Comparison of ENCODE assay signal across 24 mouse cellular contexts in the genomic region with DNA sequence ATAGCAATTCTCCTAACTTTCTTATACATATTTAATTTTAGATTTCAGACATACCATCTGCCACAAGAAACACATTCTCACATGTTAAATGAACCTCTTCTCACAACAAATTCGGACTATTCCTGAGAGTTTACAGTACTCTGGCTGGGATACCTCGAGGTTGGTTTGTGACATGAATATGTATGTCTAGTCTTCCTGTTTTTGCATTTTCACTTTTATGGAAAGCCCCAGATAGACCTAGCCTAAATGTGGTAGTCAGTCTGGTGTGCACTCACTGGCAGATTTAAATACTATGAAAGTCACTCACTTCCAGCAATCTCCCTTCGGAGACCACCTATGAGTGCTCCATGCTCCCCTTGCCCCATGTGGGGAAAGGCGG. TPM values are rescaled to one million over a fixed set of nuclear protein-coding genes. Genes with fewer than 3 reads are reported as not detected.
DNase-seq lines count a peak whose midpoint lies in the region; ATAC-seq and TF ChIP-seq lines count a peak whose summit lies in the region.
"Had no signal": no experiment of that assay in that cellular context is flagged by ENCODE, and none has a peak within 500 bp of the region (broad histone marks: within the 10 kb centered on the region; RNA-seq: fewer than 3 reads in every experiment).

No protein-coding gene starts in this region.

- H3K27me3 ChIP-seq in forebrain, postnatal 0 days (ENCODE audit: insufficient read depth, low read length), result no peaks in the 10 kb centered on the region
- peaks cover 2% of the 10 kb centered on the region; the same call in 1 of the 2 replicates for H3K27me3 ChIP-seq in forebrain, embryonic 11.5 days (ENCODE audit: control insufficient read depth, insufficient read depth, low read length)
- H3K27me3 ChIP-seq in midbrain, embryonic 11.5 days (ENCODE audit: control insufficient read depth, insufficient read depth, low read length), result no peaks in the 10 kb centered on the region
- no peaks in the 10 kb centered on the region for H3K27me3 ChIP-seq in midbrain, embryonic 15.5 days (replicated peaks)
- no peaks in the 10 kb centered on the region for H3K27me3 ChIP-seq in kidney, embryonic 15.5 days
- H3K27me3 ChIP-seq: embryonic facial prominence, embryonic 12.5 days; heart, embryonic 12.5 days had no signal

- H3K9me3 ChIP-seq in forebrain, postnatal 0 days (ENCODE audit: low read length), result no peaks in the 10 kb centered on the region
- no peaks in the 10 kb centered on the region for H3K9me3 ChIP-seq in forebrain, embryonic 11.5 days (ENCODE audit: control insufficient read depth, low read length)
- no peaks in the 10 kb centered on the region for H3K9me3 ChIP-seq in midbrain, embryonic 11.5 days (ENCODE audit: control insufficient read depth, low read length)
- no peaks in the 10 kb centered on the region for H3K9me3 ChIP-seq in midbrain, embryonic 15.5 days
- H3K9me3 ChIP-seq in kidney, embryonic 15.5 days (replicated peaks), result no peaks in the 10 kb centered on the region
- H3K9me3 ChIP-seq: embryonic facial prominence, embryonic 12.5 days; forebrain, embryonic 13.5 days; heart, embryonic 12.5 days had no signal

- ATAC-seq in forebrain, postnatal 0 days, result peak; percentile 27
- ATAC-seq in forebrain, embryonic 11.5 days (replicated peaks; ENCODE audit: low FRiP score), result no peak; the same call in 1 of the 2 replicates
- ATAC-seq in midbrain, embryonic 11.5 days (ENCODE audit: low FRiP score), result 0 out of 2 replicates have a peak, but pooled peaks have one; percentile 9
- no peak for ATAC-seq in midbrain, embryonic 15.5 days (replicated peaks)
- ATAC-seq in kidney, embryonic 15.5 days (replicated peaks; ENCODE audit: low FRiP score), result no peak
- ATAC-seq: hindbrain, embryonic 16.5 days had no signal

- H3K27ac ChIP-seq in forebrain, postnatal 0 days (ENCODE audit: low read depth, low read length), result no peak overlapping the region
- no peak overlapping the region for H3K27ac ChIP-seq in forebrain, embryonic 11.5 days (ENCODE audit: low read depth, low read length)
- no peak overlapping the region for H3K27ac ChIP-seq in midbrain, embryonic 11.5 days (ENCODE audit: low read depth, low read length)
- H3K27ac ChIP-seq in midbrain, embryonic 15.5 days, result no peak overlapping the region
- H3K27ac ChIP-seq in cortical plate, adult 2 months (ENCODE audit: insufficient read depth, low read length), result peak overlapping the region; percentile 6; the same call in 1 of the 2 replicates
- H3K27ac ChIP-seq in kidney, embryonic 15.5 days, result no peak overlapping the region
- H3K27ac ChIP-seq: forebrain, embryonic 13.5 days had no signal

- no peak overlapping the region for H3K4me3 ChIP-seq in forebrain, postnatal 0 days (ENCODE audit: low read depth, low read length)
- no peak overlapping the region for H3K4me3 ChIP-seq in forebrain, embryonic 11.5 days (ENCODE audit: low read depth, low read length)
- H3K4me3 ChIP-seq in midbrain, embryonic 11.5 days (ENCODE audit: low read depth, low read length), result no peak overlapping the region
- no peak overlapping the region for H3K4me3 ChIP-seq in midbrain, embryonic 15.5 days
- H3K4me3 ChIP-seq in cortical plate, adult 2 months (ENCODE audit: insufficient read depth, low read length), result no peak overlapping the region
- H3K4me3 ChIP-seq in kidney, embryonic 15.5 days (replicated peaks), result no peak overlapping the region
- H3K4me3 ChIP-seq: embryonic facial prominence, embryonic 12.5 days; forebrain, embryonic 13.5 days; heart, embryonic 12.5 days had no signal

- H3K9ac ChIP-seq in forebrain, postnatal 0 days, result no peak overlapping the region
- H3K9ac ChIP-seq in forebrain, embryonic 11.5 days (ENCODE audit: low read length), result no peak overlapping the region
- H3K9ac ChIP-seq in midbrain, embryonic 11.5 days (ENCODE audit: low read length), result no peak overlapping the region
- H3K9ac ChIP-seq in midbrain, embryonic 15.5 days, result no peak overlapping the region
- H3K9ac ChIP-seq in kidney, embryonic 15.5 days, result no peak overlapping the region
- H3K9ac ChIP-seq: embryonic facial prominence, embryonic 12.5 days; forebrain, embryonic 13.5 days; heart, embryonic 12.5 days had no signal

- WGBS in forebrain, postnatal 0 days, result 43% methylated on average over 4 of the region's 4 CpGs
- 74% methylated on average over 4 of the region's 4 CpGs for WGBS in forebrain, embryonic 11.5 days
- 79% methylated on average over 4 of the region's 4 CpGs for WGBS in midbrain, embryonic 11.5 days
- WGBS in midbrain, embryonic 15.5 days, result 68% methylated on average over 4 of the region's 4 CpGs
- 82% methylated on average over 4 of the region's 4 CpGs for WGBS in kidney, embryonic 15.5 days

- no peak for DNase-seq in forebrain, postnatal 0 days
- DNase-seq in forebrain, embryonic 11.5 days (ENCODE audit: low spot score), result no peak
- no peak for DNase-seq in midbrain, embryonic 11.5 days (ENCODE audit: low spot score, missing footprints)
- DNase-seq in heart, adult 18-20 months, result no peak
- DNase-seq: adrenal gland, adult 2 months; adrenal gland, postnatal 25 days; cerebellum, adult 2 months; cerebellum, postnatal 10 days; gastrocnemius, postnatal 14 days had no signal

- TF ChIP-seq CTCF in forebrain, postnatal 0 days (IDR thresholded peaks at IDR 0.05; ENCODE audit: low read depth), result no peak
- TF ChIP-seq CTCF in cortical plate, adult 2 months (IDR thresholded peaks at IDR 0.05; ENCODE audit: extremely low read depth, insufficient read depth, low read length), result no peak

- H3K4me2 ChIP-seq in forebrain, postnatal 0 days (ENCODE audit: low read depth), result no peak overlapping the region
- no peak overlapping the region for H3K4me2 ChIP-seq in forebrain, embryonic 11.5 days (ENCODE audit: low read depth, low read length, severe bottlenecking)
- H3K4me2 ChIP-seq in midbrain, embryonic 11.5 days, result no peak overlapping the region
- no peak overlapping the region for H3K4me2 ChIP-seq in midbrain, embryonic 15.5 days
- no peak overlapping the region for H3K4me2 ChIP-seq in kidney, embryonic 15.5 days
- H3K4me2 ChIP-seq: embryonic facial prominence, embryonic 12.5 days; forebrain, embryonic 13.5 days; heart, embryonic 12.5 days had no signal

- TF ChIP-seq POLR2A in cortical plate, adult 2 months (IDR thresholded peaks at IDR 0.05; ENCODE audit: extremely low read depth, insufficient read depth, low read length), result no peak

- H3K4me1 ChIP-seq in forebrain, postnatal 0 days (ENCODE audit: insufficient read depth), result peaks cover 5% of the 10 kb centered on the region; the same call in 1 of the 2 replicates
- no peaks in the 10 kb centered on the region; the same call in 1 of the 2 replicates for H3K4me1 ChIP-seq in forebrain, embryonic 11.5 days (replicated peaks; ENCODE audit: control insufficient read depth, insufficient read depth, low read length)
- H3K4me1 ChIP-seq in midbrain, embryonic 11.5 days (ENCODE audit: control insufficient read depth, insufficient read depth, low read length), result no peaks in the 10 kb centered on the region
- H3K4me1 ChIP-seq in midbrain, embryonic 15.5 days, result peaks cover 5% of the 10 kb centered on the region
- peaks cover 2% of the 10 kb centered on the region; the same call in 1 of the 2 replicates for H3K4me1 ChIP-seq in cortical plate, adult 2 months (ENCODE audit: control insufficient read depth, insufficient read depth, low read length)
- H3K4me1 ChIP-seq in kidney, embryonic 15.5 days, result peaks cover 9% of the 10 kb centered on the region; the same call in 1 of the 2 replicates
- H3K4me1 ChIP-seq: embryonic facial prominence, embryonic 12.5 days had no signal

- no peaks in the 10 kb centered on the region for H3K36me3 ChIP-seq in forebrain, postnatal 0 days (ENCODE audit: insufficient read depth)
- H3K36me3 ChIP-seq in forebrain, embryonic 11.5 days (ENCODE audit: control insufficient read depth, insufficient read depth, low read length), result no peaks in the 10 kb centered on the region
- no peaks in the 10 kb centered on the region for H3K36me3 ChIP-seq in midbrain, embryonic 11.5 days (ENCODE audit: control insufficient read depth, insufficient read depth, low read length)
- H3K36me3 ChIP-seq in midbrain, embryonic 15.5 days (replicated peaks), result no peaks in the 10 kb centered on the region
- H3K36me3 ChIP-seq in kidney, embryonic 15.5 days, result peaks cover 8% of the 10 kb centered on the region; the same call in 1 of the 2 replicates

RNA-seq across cellular contexts. Expression of a gene that starts 37.1 kb away (rescaled TPM):
- total RNA-seq in forebrain, postnatal 0 days (2014; rRNA removed), result 0.48 and 0.62 TPM in 2 replicates
- polyA plus RNA-seq in forebrain, postnatal 0 days (2015; fragmentation: Nextera tagmentation; extraction: Ambion mirVana), result 1.4 and 1.8 TPM in 2 replicates
- polyA plus RNA-seq in forebrain, embryonic 11.5 days (2014; fragmentation: Nextera tagmentation; extraction: Ambion mirVana), result 3.4 and 4.2 TPM in 2 replicates
- 34.1 and 34.8 TPM in 2 replicates for polyA plus RNA-seq in midbrain, embryonic 11.5 days (2014; fragmentation: Nextera tagmentation; extraction: Ambion mirVana)
- 99.1 and 116 TPM in 2 replicates for polyA plus RNA-seq in midbrain, embryonic 15.5 days (2015; fragmentation: Nextera tagmentation; extraction: Ambion mirVana)
- polyA plus RNA-seq in cortical plate, adult 2 months (2012; rRNA removed), result 0.06 and 0.21 TPM in 2 replicates
- 98.5 and 108 TPM in 2 replicates for polyA plus RNA-seq in kidney, embryonic 15.5 days (2015; fragmentation: Nextera tagmentation; extraction: Ambion mirVana)
- 1 to 10 TPM in 1 of 2 experiments, under 1 TPM in 1; 0.62 to 1.0 TPM for total RNA-seq in heart, adult 18-20 months (2021)
- polyA plus RNA-seq: frontal cortex, adult 2 months had no signal

RNA-seq across cellular contexts. Expression of a gene that starts 37.6 kb away (rescaled TPM):
- total RNA-seq in forebrain, postnatal 0 days (2014; rRNA removed), result not detected in 2 replicates
- not detected in 2 replicates for polyA plus RNA-seq in forebrain, postnatal 0 days (2015; fragmentation: Nextera tagmentation; extraction: Ambion mirVana)
- not detected in 2 replicates for polyA plus RNA-seq in forebrain, embryonic 11.5 days (2014; fragmentation: Nextera tagmentation; extraction: Ambion mirVana)
- 1.4 and 1.6 TPM in 2 replicates for polyA plus RNA-seq in midbrain, embryonic 11.5 days (2014; fragmentation: Nextera tagmentation; extraction: Ambion mirVana)
- polyA plus RNA-seq in midbrain, embryonic 15.5 days (2015; fragmentation: Nextera tagmentation; extraction: Ambion mirVana), result 4.0 and 4.8 TPM in 2 replicates
- not detected in 2 replicates for polyA plus RNA-seq in cortical plate, adult 2 months (2012; rRNA removed)
- 4.9 and 6.2 TPM in 2 replicates for polyA plus RNA-seq in kidney, embryonic 15.5 days (2015; fragmentation: Nextera tagmentation; extraction: Ambion mirVana)
- total RNA-seq in heart, adult 18-20 months (2021), result not detected
- total RNA-seq: adrenal gland, adult 2 months; adrenal gland, postnatal 25 days; ES-E14; gastrocnemius, adult 18-20 months; gastrocnemius, postnatal 14 days; heart, adult 8-10 months; heart, postnatal 25 days had no signal
- polyA plus RNA-seq: adrenal gland, adult 2 months; C2C12; cerebellum, adult 2 months; forebrain, embryonic 13.5 days; frontal cortex, adult 2 months; heart, embryonic 12.5 days; heart, embryonic 16.5 days had no signal

RNA-seq across cellular contexts. Expression of a gene that starts 45.8 kb away (rescaled TPM):
- not detected in 2 replicates for total RNA-seq in forebrain, postnatal 0 days (2014; rRNA removed)
- not detected in 2 replicates for polyA plus RNA-seq in forebrain, postnatal 0 days (2015; fragmentation: Nextera tagmentation; extraction: Ambion mirVana)
- not detected in 2 replicates for polyA plus RNA-seq in forebrain, embryonic 11.5 days (2014; fragmentation: Nextera tagmentation; extraction: Ambion mirVana)
- 0.20 and 1.2 TPM in 2 replicates for polyA plus RNA-seq in midbrain, embryonic 11.5 days (2014; fragmentation: Nextera tagmentation; extraction: Ambion mirVana)
- 1.3 and 2.2 TPM in 2 replicates for polyA plus RNA-seq in midbrain, embryonic 15.5 days (2015; fragmentation: Nextera tagmentation; extraction: Ambion mirVana)
- polyA plus RNA-seq in cortical plate, adult 2 months (2012; rRNA removed), result not detected in 2 replicates
- 2.8 and 3.0 TPM in 2 replicates for polyA plus RNA-seq in kidney, embryonic 15.5 days (2015; fragmentation: Nextera tagmentation; extraction: Ambion mirVana)
- not detected for total RNA-seq in heart, adult 18-20 months (2021)
- total RNA-seq: gastrocnemius, adult 18-20 months; gastrocnemius, postnatal 14 days; heart, adult 8-10 months; heart, postnatal 25 days had no signal
- polyA plus RNA-seq: C2C12; cerebellum, adult 2 months; forebrain, embryonic 13.5 days; frontal cortex, adult 2 months; heart, embryonic 16.5 days; inflammation-experienced regulatory T-cells, adult 6 months had no signal

Comparison
In these comparisons a context has a peak if more than half of its experiments do, and no peak if none do; other contexts are left out.
1. ATAC-seq: peak in forebrain, postnatal 0 days (single experiment) and midbrain, embryonic 11.5 days (single experiment); none in forebrain, embryonic 11.5 days (single experiment), midbrain, embryonic 15.5 days (single experiment) and kidney, embryonic 15.5 days (single experiment).